Mouse (Mus musculus) myocyte (in vitro differentiated cells): ENCODE measurements around the gene Hlcs.

ENCODE experiments used
- E2F4 ChIP-seq: IDR thresholded peaks from one replicate; pipeline ENCODE4 v1.6.1; 2011; ENCODE audit warnings: mild to moderate bottlenecking, control low read depth, moderate library complexity; ENCODE audit not compliant: insufficient read depth
- MYOG ChIP-seq, 3 experiments: IDR thresholded peaks; one replicate each; pipeline ENCODE4 v1.6.1; 2011; ENCODE audit warnings: control low read depth in 2 of 3, low read depth in 2 of 3, mild to moderate bottlenecking in 2 of 3; ENCODE audit not compliant: insufficient read length in 2 of 3, control insufficient read depth in 1 of 3, insufficient read depth in 1 of 3
- POLR2A ChIP-seq: IDR thresholded peaks from one replicate; pipeline ENCODE4 v1.6.1; 2011; ENCODE audit warnings: low read depth, mild to moderate bottlenecking, control low read depth, moderate library complexity; ENCODE audit not compliant: insufficient read length
- POLR2AphosphoS2 ChIP-seq: IDR thresholded peaks from one replicate; pipeline ENCODE4 v1.6.1; 2011; ENCODE audit warnings: low read depth, control low read depth; ENCODE audit not compliant: insufficient read length

GRCm38 (mm10) chr16:94262501-94262900, 50.9 kb downstream of the Hlcs start:
- TF ChIP-seq POLR2A (no peak), POLR2AphosphoS2 (no peak), MYOG (IDR thresholded peaks at IDR 0.05; ENCODE audit: control insufficient read depth in 1 of 3, insufficient read depth in 1 of 3, insufficient read length in 2 of 3, low read depth in 2 of 3) (no peak), E2F4 (no peak)
